Mouse (Mus musculus) right cerebral cortex, postnatal 10 days (tissue): Measurements from ENCODE around the gene Pid1.
"Not testable (repeated sequence)": the region's sequence is repeated elsewhere in the genome, so short reads cannot be mapped to it uniquely, and the experiment has no call there.

Source experiments
- DNase-seq, 2 experiments: peaks; one replicate each; pipeline ENCODE4 v3.0.0; 2021; ENCODE audit warnings: low spot score in 2 of 2

The Pid1 gene

GRCm38 (mm10) chr1:84272951-84273350 lies 91.0 kb downstream of the Pid1 start:
- DNase-seq, result no peak

- DNase-seq, result no peak
These were observed 92.2 kb downstream of the Pid1 start for GRCm38 (mm10) chr1:84271712-84272200.

- no peak for DNase-seq
These were observed 106.3 kb downstream of the Pid1 start for GRCm38 (mm10) chr1:84257656-84258055.

- no peak for DNase-seq
These were observed 109.6 kb downstream of the Pid1 start for GRCm38 (mm10) chr1:84254361-84254760.

- DNase-seq, result no peak
These were observed 110.1 kb downstream of the Pid1 start for GRCm38 (mm10) chr1:84253838-84254237.

GRCm38 (mm10) chr1:84251205-84251604 lies 112.8 kb downstream of the Pid1 start:
- no peak for DNase-seq

GRCm38 (mm10) chr1:84250770-84251169 lies 113.2 kb downstream of the Pid1 start:
- no peak for DNase-seq

GRCm38 (mm10) chr1:84249772-84250338 lies 114.1 kb downstream of the Pid1 start:
- no peak for DNase-seq

- DNase-seq, result no peak
These were observed 116.9 kb downstream of the Pid1 start for GRCm38 (mm10) chr1:84247111-84247510.

- DNase-seq, result no peak
These were observed 122.7 kb downstream of the Pid1 start for GRCm38 (mm10) chr1:84241192-84241828.

GRCm38 (mm10) chr1:84240203-84240602 lies 123.8 kb downstream of the Pid1 start:
- no peak for DNase-seq

- no peak for DNase-seq
These were observed 133.5 kb downstream of the Pid1 start for GRCm38 (mm10) chr1:84230431-84230830.

GRCm38 (mm10) chr1:84225626-84226025 lies 138.4 kb downstream of the Pid1 start:
- no peak for DNase-seq

- no peak for DNase-seq
These were observed 141.9 kb downstream of the Pid1 start for GRCm38 (mm10) chr1:84222051-84222450.

- DNase-seq, result peak; percentile 61 to 62
These were observed 145.4 kb downstream of the Pid1 start for GRCm38 (mm10) chr1:84218605-84219004.

GRCm38 (mm10) chr1:84217777-84218176 lies 146.2 kb downstream of the Pid1 start:
- peak in 1 of 2 experiments; percentile 46 for DNase-seq

GRCm38 (mm10) chr1:84211507-84211906 lies 152.5 kb downstream of the Pid1 start:
- DNase-seq, result peak in 1 of 2 experiments; percentile 34

GRCm38 (mm10) chr1:84205746-84206145 lies 158.2 kb downstream of the Pid1 start:
- DNase-seq, result not testable (repeated sequence)

- DNase-seq, result no peak
These were observed 160.5 kb downstream of the Pid1 start for GRCm38 (mm10) chr1:84203494-84203893.

- no peak for DNase-seq
These were observed 164.1 kb downstream of the Pid1 start for GRCm38 (mm10) chr1:84199890-84200289.

- no peak for DNase-seq
These were observed 165.1 kb downstream of the Pid1 start for GRCm38 (mm10) chr1:84198887-84199286.

- DNase-seq, result no peak
These were observed 171.8 kb downstream of the Pid1 start for GRCm38 (mm10) chr1:84192167-84192566.

GRCm38 (mm10) chr1:84189446-84189845 lies 174.5 kb downstream of the Pid1 start:
- no peak for DNase-seq
